Mouse (Mus musculus): ENCODE measurements around the gene Mpp5.

The Mpp5 gene

DNA sequence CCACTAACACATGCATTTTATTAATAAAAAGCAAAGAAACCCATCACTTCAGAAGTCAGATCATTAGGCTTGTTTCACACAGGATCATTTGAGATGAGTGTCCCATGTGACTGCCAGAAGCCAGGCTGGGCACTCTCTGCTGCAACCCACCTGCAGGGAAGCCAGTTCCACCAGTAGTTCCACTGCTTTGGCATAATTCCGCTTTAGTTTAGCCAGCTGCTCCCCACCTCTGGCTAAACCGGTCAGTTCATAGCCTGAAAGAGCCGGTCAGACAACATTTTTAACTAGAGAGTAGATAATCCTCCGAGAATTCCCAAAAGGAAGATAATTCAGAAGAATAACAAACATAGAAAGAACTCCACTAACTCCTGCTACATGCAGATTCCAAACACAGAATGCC lies 99.5 kb downstream of the Mpp5 start:
- no peak for DNase-seq (ENCODE audit: low read depth)

- peak; percentile 67 for DNase-seq (ENCODE audit: low read depth)
Observed at GRCm38 (mm10) chr12:78860921-78861495, 112.3 kb downstream of the Mpp5 start.

GRCm38 (mm10) chr12:78861496-78862253 lies 113.0 kb downstream of the Mpp5 start, which contains the start of the genes Atp6v1d and Eif2s1:
Gene Atp6v1d (minus strand): TSS chr12:78861638.
Gene Eif2s1 (plus strand): TSS chr12:78861819.
- DNase-seq (ENCODE audit: low read depth): peak; percentile 99

- DNase-seq (ENCODE audit: low read depth): no peak
Observed at GRCm38 (mm10) chr12:78862254-78862730, 113.6 kb downstream of the Mpp5 start.

GRCm38 (mm10) chr12:78865434-78865833 lies 116.7 kb downstream of the Mpp5 start:
- peak; percentile 67 for DNase-seq (ENCODE audit: low read depth)

DNA sequence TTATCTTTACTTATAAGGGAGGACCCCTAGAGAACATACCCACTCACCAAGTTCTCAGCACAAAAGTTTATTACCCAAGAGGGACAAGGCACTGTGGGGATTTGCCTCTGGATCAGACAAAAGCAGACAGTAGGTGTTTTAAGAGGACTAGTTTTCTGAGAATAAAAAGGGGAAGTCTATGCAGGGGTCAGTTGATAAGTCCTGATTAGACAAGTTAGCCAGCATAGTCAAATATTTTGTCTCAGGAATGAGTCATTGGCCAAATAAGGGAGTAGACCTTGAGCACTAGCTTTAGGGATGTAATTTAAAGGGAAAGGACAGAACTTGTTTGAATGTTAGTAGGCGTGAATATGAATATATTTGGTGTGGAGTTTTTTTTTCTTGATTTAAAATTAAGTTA lies 119.4 kb downstream of the Mpp5 start:
- peak; percentile 95 for DNase-seq (ENCODE audit: low read depth)

DNA sequence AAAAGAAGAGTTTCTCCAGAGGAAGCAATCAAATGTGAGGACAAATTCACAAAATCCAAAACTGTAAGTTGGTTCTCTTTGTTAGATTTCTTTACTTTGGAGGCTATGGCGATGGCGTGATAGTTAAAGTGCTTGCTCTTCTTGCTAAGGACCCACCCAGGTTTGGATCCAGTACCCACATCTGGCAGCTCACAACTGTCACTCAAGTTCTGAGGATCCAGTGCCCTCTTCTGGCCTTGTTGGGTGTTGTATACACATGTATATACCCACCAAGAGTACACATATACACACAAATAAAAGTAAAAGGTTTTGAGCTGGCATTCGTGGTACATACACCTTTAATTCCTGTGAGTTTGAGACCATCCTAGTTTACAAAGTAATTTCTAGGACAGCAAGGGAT lies 125.9 kb downstream of the Mpp5 start:
- DNase-seq (ENCODE audit: low read depth): peak; percentile 40

DNA sequence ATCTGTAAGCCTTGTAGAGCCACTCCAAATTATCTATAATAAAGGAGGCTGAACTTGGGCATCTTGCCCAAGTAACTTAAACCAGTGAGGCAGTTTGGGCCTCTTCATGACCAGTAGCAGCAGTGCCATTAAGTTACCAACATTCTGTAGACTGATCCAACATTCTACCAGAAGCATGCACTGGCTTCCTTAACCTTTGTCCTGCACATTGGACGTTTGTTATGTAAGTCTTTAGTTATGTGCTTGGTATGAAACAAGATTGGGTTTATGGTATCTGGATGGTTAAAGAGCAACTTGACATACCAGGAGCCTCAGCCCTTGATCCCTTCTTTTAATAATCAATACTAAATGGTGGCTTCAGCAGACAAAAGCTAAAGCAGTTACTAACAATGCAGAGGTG lies 141.4 kb downstream of the Mpp5 start:
- DNase-seq (ENCODE audit: low read depth): no peak
